Mouse (Mus musculus) liver, adult 2 months (tissue): ENCODE results near the gene Morc3.

Experiments used
- CTCF ChIP-seq: fragments of 200-500 bp; IDR thresholded peaks from 2 replicates; pipeline ENCODE4 v1.5.1; 2011; ENCODE audit warnings: low read depth, low read length, control low read depth
- POLR2A ChIP-seq: fragments of 200-500 bp; IDR thresholded peaks from 2 replicates; pipeline ENCODE4 v1.6.1; 2011; ENCODE audit warnings: low read length, control low read depth; ENCODE audit not compliant: insufficient read depth; ENCODE audit errors: extremely low read depth

GRCm38 (mm10) chr16:93874841-93875240 lies 42.9 kb downstream of the Morc3 start:
- TF ChIP-seq POLR2A (no peak), CTCF (no peak)
